Mouse (Mus musculus) heart, adult 8-10 months (tissue): Measurements from ENCODE around the gene Mrm1. TPM values are rescaled to one million over a fixed set of nuclear protein-coding genes. Genes with fewer than 3 reads are reported as not detected.
A peak's percentile ranks its signal among the peaks of the same experiment; 100 is the strongest.

Experiments used
- DNase-seq: peaks from one replicate; pipeline ENCODE4 v3.0.0; 2022; ENCODE audit warnings: low spot score
- total RNA-seq, 4 experiments: library from RNA; stranded (reverse); gene quantifications; 2 replicates each; pipeline ENCODE4 v1.2.4; 2022

Gene Mrm1
- total RNA-seq, 4 experiments from 2014 or later = 16.7 to 23.3 (median 21.1) TPM

GRCm38 (mm10) chr11:84813724-84814510, 5.4 kb downstream of the Mrm1 start:
- DNase-seq = peak; percentile 51

- DNase-seq = no peak
Measured at GRCm38 (mm10) chr11:84804373-84804772, 14.9 kb downstream of the Mrm1 start.

GRCm38 (mm10) chr11:84797627-84798353, 21.5 kb downstream of the Mrm1 start:
- DNase-seq = peak; percentile 54

- no peak for DNase-seq
Measured at GRCm38 (mm10) chr11:84797026-84797425, 22.3 kb downstream of the Mrm1 start.

GRCm38 (mm10) chr11:84794496-84795113, 24.7 kb downstream of the Mrm1 start:
- DNase-seq = peak; percentile 28

- no peak for DNase-seq
Measured at GRCm38 (mm10) chr11:84793545-84793944, 25.8 kb downstream of the Mrm1 start.

GRCm38 (mm10) chr11:84790383-84790782, 28.9 kb downstream of the Mrm1 start:
- DNase-seq = no peak

- no peak for DNase-seq
Measured at GRCm38 (mm10) chr11:84780143-84780870, 39.0 kb downstream of the Mrm1 start.

GRCm38 (mm10) chr11:84775560-84775959, 43.8 kb downstream of the Mrm1 start:
- DNase-seq = no peak

- no peak for DNase-seq
Measured at GRCm38 (mm10) chr11:84774870-84775514, 44.3 kb downstream of the Mrm1 start.

- DNase-seq = no peak
Measured at GRCm38 (mm10) chr11:84767898-84768297, 51.4 kb downstream of the Mrm1 start.

- DNase-seq = no peak
Measured at GRCm38 (mm10) chr11:84765125-84765524, 54.2 kb downstream of the Mrm1 start.

GRCm38 (mm10) chr11:84764527-84764961, 54.8 kb downstream of the Mrm1 start:
- no peak for DNase-seq

GRCm38 (mm10) chr11:84764116-84764515, 55.2 kb downstream of the Mrm1 start:
- DNase-seq = no peak

Other genes starting within 250 kb of the Mrm1 start
- 100 to 1,000 TPM; 104 to 123 (median 113) TPM for gene Dhrs11, start 9.5 kb upstream of the Mrm1 start, total RNA-seq
- gene Ggnbp2, start 51.3 kb upstream of the Mrm1 start, total RNA-seq = 10 to 100 TPM; 46.1 to 53.6 (median 50.1) TPM
- 1 to 10 TPM; 4.4 to 6.2 (median 5.4) TPM for gene Myo19, start 60.6 kb upstream of the Mrm1 start, total RNA-seq
- 1 to 10 TPM; 5.8 to 6.7 (median 6.7) TPM for gene Pigw, start 60.8 kb upstream of the Mrm1 start, total RNA-seq
- 10 to 100 TPM in 3 of 4 experiments, 1 to 10 TPM in 1; 9.6 to 12.6 (median 12.1) TPM for gene Znhit3, start 96.9 kb upstream of the Mrm1 start, total RNA-seq
- gene Car4, start 138.3 kb upstream of the Mrm1 start, total RNA-seq = 10 to 100 TPM; 25.1 to 33.9 (median 27.0) TPM